9 mouse cellular contexts compared by ENCODE assay signal in the genomic region with DNA sequence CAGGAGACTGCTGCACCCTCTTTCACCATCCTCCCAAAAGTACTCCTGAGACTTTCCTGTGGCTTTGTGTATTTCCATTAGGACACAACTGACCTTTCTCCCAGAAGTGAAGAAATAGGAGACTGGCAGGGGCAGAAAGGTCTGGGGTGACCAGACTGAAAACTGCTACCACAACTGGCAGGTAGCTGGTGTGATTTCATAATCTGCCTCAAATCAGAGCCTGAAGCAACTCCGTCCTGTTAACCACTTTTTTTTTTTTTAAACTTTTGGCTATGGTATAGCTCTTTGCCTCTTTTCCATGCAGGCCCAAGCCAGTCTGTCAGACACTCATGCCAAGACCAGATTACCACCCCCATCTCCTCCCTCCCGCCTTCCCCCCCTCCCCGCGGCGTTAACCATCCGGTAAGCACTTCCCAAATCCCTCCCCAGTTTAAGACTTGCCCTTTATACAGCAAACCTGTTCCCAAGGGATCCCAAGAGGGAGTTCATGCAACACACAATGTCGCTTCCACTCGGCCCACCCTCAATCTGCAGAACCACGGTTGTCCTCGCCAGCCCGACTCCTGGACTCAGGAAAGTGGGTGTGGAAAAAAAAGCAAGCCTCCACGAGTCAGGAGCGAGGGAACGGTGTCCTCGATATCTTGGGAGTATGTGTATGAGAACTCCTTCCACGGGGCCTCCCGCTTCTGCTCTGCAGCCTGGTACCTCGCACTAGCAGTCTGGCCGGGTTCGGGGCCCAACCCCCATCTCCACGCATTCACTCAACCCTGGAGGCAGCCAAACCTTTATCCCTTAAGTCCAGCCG. TPM values are rescaled to one million over a fixed set of nuclear protein-coding genes. Genes with fewer than 3 reads are reported as not detected.
DNase-seq lines count a peak whose midpoint lies in the region; ATAC-seq and TF ChIP-seq lines count a peak whose summit lies in the region.
"Had no signal": no experiment of that assay in that cellular context is flagged by ENCODE, and none has a peak within 500 bp of the region (broad histone marks: within the 10 kb centered on the region; RNA-seq: fewer than 3 reads in every experiment).

No protein-coding gene starts in this region.

- H3K9me3 ChIP-seq in forebrain, postnatal 0 days (ENCODE audit: low read length), result no peaks in the 10 kb centered on the region
- no peaks in the 10 kb centered on the region for H3K9me3 ChIP-seq in intestine, postnatal 0 days (ENCODE audit: control insufficient read depth)

- H3K27me3 ChIP-seq in forebrain, postnatal 0 days (ENCODE audit: insufficient read depth, low read length), result no peaks in the 10 kb centered on the region
- no peaks in the 10 kb centered on the region for H3K27me3 ChIP-seq in intestine, postnatal 0 days (replicated peaks; ENCODE audit: control insufficient read depth, insufficient read depth, low read length)

- peak overlapping the region; percentile 95 for H3K4me3 ChIP-seq in forebrain, postnatal 0 days (ENCODE audit: low read depth, low read length)
- H3K4me3 ChIP-seq in intestine, postnatal 0 days (ENCODE audit: low read depth, low read length), result peak overlapping the region; percentile 93
- H3K4me3 ChIP-seq in macrophage (ENCODE audit: inconsistent target), result peak overlapping the region; percentile 89

- peak overlapping the region; percentile 73 for H3K4me2 ChIP-seq in forebrain, postnatal 0 days (ENCODE audit: low read depth)
- peak overlapping the region; percentile 84 for H3K4me2 ChIP-seq in intestine, postnatal 0 days (replicated peaks; ENCODE audit: low read depth)

- ATAC-seq in forebrain, postnatal 0 days, result peak; percentile 41
- 0 out of 2 replicates have a peak, but pooled peaks have one; percentile 0 for ATAC-seq in intestine, postnatal 0 days
- no peak for ATAC-seq in granulocyte monocyte progenitor cell, adult 5-6 weeks (replicated peaks; ENCODE audit: poor library complexity, severe bottlenecking)

- peaks cover 23% of the 10 kb centered on the region for H3K4me1 ChIP-seq in forebrain, postnatal 0 days (ENCODE audit: insufficient read depth)
- 0 out of 2 replicates have a peak, but pooled peaks cover 3% of the 10 kb centered on the region for H3K4me1 ChIP-seq in intestine, postnatal 0 days (replicated peaks; ENCODE audit: control insufficient read depth, insufficient read depth, low read length)

- H3K36me3 ChIP-seq in forebrain, postnatal 0 days (ENCODE audit: insufficient read depth), result peaks cover 16% of the 10 kb centered on the region
- H3K36me3 ChIP-seq in intestine, postnatal 0 days (ENCODE audit: control insufficient read depth, insufficient read depth), result peaks cover 23% of the 10 kb centered on the region
- H3K36me3 ChIP-seq in macrophage (ENCODE audit: inconsistent target), result peaks cover 15% of the 10 kb centered on the region; the same call in 1 of the 2 replicates

- peak; percentile 14 for DNase-seq in left cerebral cortex, adult 11 months (ENCODE audit: low spot score)
- no peak for DNase-seq in left cerebral cortex, adult 9 months (ENCODE audit: low spot score in 2 of 2)
- DNase-seq in adipocyte (ENCODE audit: low spot score), result peak; percentile 91
- DNase-seq in forebrain, postnatal 0 days, result no peak
- no peak for DNase-seq in urinary bladder, postnatal 14 days (ENCODE audit: low spot score)

- H3K9ac ChIP-seq in forebrain, postnatal 0 days, result peak overlapping the region; percentile 91
- H3K9ac ChIP-seq in intestine, postnatal 0 days (ENCODE audit: low read depth, low read length), result peak overlapping the region; percentile 91

- TF ChIP-seq CTCF in forebrain, postnatal 0 days (IDR thresholded peaks at IDR 0.05; ENCODE audit: low read depth), result no peak
- TF ChIP-seq CTCF in intestine, postnatal 0 days (IDR thresholded peaks at IDR 0.05; ENCODE audit: low read depth), result no peak

- H3K79me2 ChIP-seq in macrophage (ENCODE audit: inconsistent target), result peaks cover 27% of the 10 kb centered on the region

- peak overlapping the region; percentile 84 for H3K27ac ChIP-seq in forebrain, postnatal 0 days (ENCODE audit: low read depth, low read length)
- peak overlapping the region; percentile 91 for H3K27ac ChIP-seq in intestine, postnatal 0 days (ENCODE audit: low read depth, low read length)
- peak overlapping the region; percentile 21; the same call in 1 of the 2 replicates for H3K27ac ChIP-seq in macrophage

- WGBS in forebrain, postnatal 0 days, result under 1% methylated on average over 21 of the region's 22 CpGs
- WGBS in intestine, postnatal 0 days, result 2% methylated on average over 22 of the region's 22 CpGs
- 2% methylated on average over 21 of the region's 22 CpGs for WGBS in macrophage (ENCODE audit: missing documents)

RNA-seq across cellular contexts. Expression of gene Ormdl3, which starts 0.9 kb away (rescaled TPM):
- 99.8 and 115 TPM in 2 replicates for total RNA-seq in forebrain, postnatal 0 days (2014; rRNA removed)
- 114 and 119 TPM in 2 replicates for polyA plus RNA-seq in forebrain, postnatal 0 days (2015; fragmentation: Nextera tagmentation; extraction: Ambion mirVana)
- 139 and 150 TPM in 2 replicates for polyA plus RNA-seq in intestine, postnatal 0 days (2015; fragmentation: Nextera tagmentation; extraction: Ambion mirVana)
- 10 to 100 TPM in 2 of 26 experiments, 1 to 10 TPM in 23, under 1 TPM in 1; 0.87 to 11.5 (median 2.3) TPM for total RNA-seq in macrophage (2018; cell fraction: chromatin; rRNA removed)
- total RNA-seq in macrophage (2018; cell fraction: cytosol; rRNA removed), result 10 to 100 TPM in 24 of 26 experiments, 1 to 10 TPM in 2; 8.2 to 24.7 (median 16.7) TPM
- 10 to 100 TPM in 15 of 26 experiments, 1 to 10 TPM in 11; 5.1 to 25.3 (median 11.7) TPM for total RNA-seq in macrophage (2018; cell fraction: nucleus; rRNA removed)
- polyA plus RNA-seq in macrophage (2018), result 12.4 to 23.2 TPM (median 22.9 TPM) in 3 replicates
- 5.9 and 7.3 TPM in 2 replicates for total RNA-seq in granulocyte monocyte progenitor cell, adult 5-6 weeks (2014; fragmentation: Nextera tagmentation)
- 7.7 and 8.6 TPM in 2 replicates for total RNA-seq in granulocyte monocyte progenitor cell, adult 5-6 weeks (2017)

RNA-seq across cellular contexts. Expression of gene Lrrc3c, which starts 11.8 kb away (rescaled TPM):
- total RNA-seq in forebrain, postnatal 0 days (2014; rRNA removed), result not detected in 2 replicates
- not detected in 2 replicates for polyA plus RNA-seq in forebrain, postnatal 0 days (2015; fragmentation: Nextera tagmentation; extraction: Ambion mirVana)
- not detected in 2 replicates for polyA plus RNA-seq in intestine, postnatal 0 days (2015; fragmentation: Nextera tagmentation; extraction: Ambion mirVana)
- total RNA-seq in macrophage (2018; cell fraction: chromatin; rRNA removed), result not detected
- total RNA-seq in macrophage (2018; cell fraction: cytosol; rRNA removed), result not detected
- not detected for total RNA-seq in macrophage (2018; cell fraction: nucleus; rRNA removed)
- polyA plus RNA-seq in macrophage (2018), result not detected in 3 replicates
- total RNA-seq in granulocyte monocyte progenitor cell, adult 5-6 weeks (2014; fragmentation: Nextera tagmentation), result not detected in 2 replicates
- total RNA-seq in granulocyte monocyte progenitor cell, adult 5-6 weeks (2017), result not detected in 2 replicates
- total RNA-seq: left cerebral cortex, adult 8-10 months had no signal

RNA-seq across cellular contexts. Expression of gene Zpbp2, which starts 35.4 kb away (rescaled TPM):
- total RNA-seq in forebrain, postnatal 0 days (2014; rRNA removed), result not detected in 2 replicates
- polyA plus RNA-seq in forebrain, postnatal 0 days (2015; fragmentation: Nextera tagmentation; extraction: Ambion mirVana), result not detected in 2 replicates
- polyA plus RNA-seq in intestine, postnatal 0 days (2015; fragmentation: Nextera tagmentation; extraction: Ambion mirVana), result 3.2 and 4.0 TPM in 2 replicates
- total RNA-seq in macrophage (2018; cell fraction: chromatin; rRNA removed), result not detected
- under 1 TPM in 1 of 26 experiments, not detected in 25; 0.14 TPM for total RNA-seq in macrophage (2018; cell fraction: cytosol; rRNA removed)
- not detected for total RNA-seq in macrophage (2018; cell fraction: nucleus; rRNA removed)
- polyA plus RNA-seq in macrophage (2018), result not detected in 3 replicates
- 1.6 TPM in 1 of 2 replicates, not detected in the other for total RNA-seq in granulocyte monocyte progenitor cell, adult 5-6 weeks (2014; fragmentation: Nextera tagmentation)
- total RNA-seq in granulocyte monocyte progenitor cell, adult 5-6 weeks (2017), result not detected in 2 replicates
- total RNA-seq: left cerebral cortex, adult 8-10 months had no signal

RNA-seq across cellular contexts. Expression of gene Gm12355, which starts 39.2 kb away (rescaled TPM):
- 0.29 TPM in 1 of 2 replicates, not detected in the other for total RNA-seq in forebrain, postnatal 0 days (2014; rRNA removed)
- polyA plus RNA-seq in forebrain, postnatal 0 days (2015; fragmentation: Nextera tagmentation; extraction: Ambion mirVana), result 0.68 and 0.98 TPM in 2 replicates
- polyA plus RNA-seq in intestine, postnatal 0 days (2015; fragmentation: Nextera tagmentation; extraction: Ambion mirVana), result 0.56 and 0.58 TPM in 2 replicates
- total RNA-seq in macrophage (2018; cell fraction: chromatin; rRNA removed), result 1 to 10 TPM in 2 of 26 experiments, under 1 TPM in 6, not detected in 18; 0.69 to 1.2 (median 0.83) TPM
- under 1 TPM in 18 of 26 experiments, not detected in 8; 0.11 to 0.68 (median 0.21) TPM for total RNA-seq in macrophage (2018; cell fraction: cytosol; rRNA removed)
- under 1 TPM in 2 of 26 experiments, not detected in 24; 0.36 to 0.62 TPM for total RNA-seq in macrophage (2018; cell fraction: nucleus; rRNA removed)
- 0.68 TPM in 1 of 3 replicates, not detected in the others for polyA plus RNA-seq in macrophage (2018)
- 1.6 and 1.8 TPM in 2 replicates for total RNA-seq in granulocyte monocyte progenitor cell, adult 5-6 weeks (2014; fragmentation: Nextera tagmentation)
- 4.8 and 9.5 TPM in 2 replicates for total RNA-seq in granulocyte monocyte progenitor cell, adult 5-6 weeks (2017)

RNA-seq across cellular contexts. Expression of gene Gsdma3, which starts 39.9 kb away (rescaled TPM):
- total RNA-seq in forebrain, postnatal 0 days (2014; rRNA removed), result not detected in 2 replicates
- polyA plus RNA-seq in forebrain, postnatal 0 days (2015; fragmentation: Nextera tagmentation; extraction: Ambion mirVana), result not detected in 2 replicates
- not detected in 2 replicates for polyA plus RNA-seq in intestine, postnatal 0 days (2015; fragmentation: Nextera tagmentation; extraction: Ambion mirVana)
- not detected for total RNA-seq in macrophage (2018; cell fraction: chromatin; rRNA removed)
- total RNA-seq in macrophage (2018; cell fraction: cytosol; rRNA removed), result not detected
- not detected for total RNA-seq in macrophage (2018; cell fraction: nucleus; rRNA removed)
- not detected in 3 replicates for polyA plus RNA-seq in macrophage (2018)
- not detected in 2 replicates for total RNA-seq in granulocyte monocyte progenitor cell, adult 5-6 weeks (2014; fragmentation: Nextera tagmentation)
- not detected in 2 replicates for total RNA-seq in granulocyte monocyte progenitor cell, adult 5-6 weeks (2017)

Comparison
In these comparisons a context has a peak if more than half of its experiments do, and no peak if none do; other contexts are left out.
1. DNase-seq: peak in left cerebral cortex, adult 11 months (single experiment) and adipocyte (single experiment); none in left cerebral cortex, adult 9 months (0 of 2), forebrain, postnatal 0 days (single experiment) and urinary bladder, postnatal 14 days (single experiment).
2. H3K27ac ChIP-seq: peak in every context shown above with its lines; median percentile 91 in intestine, postnatal 0 days; 84 in forebrain, postnatal 0 days; 21 in macrophage.
3. Peak in every context shown above with its lines, with median percentiles within 50 percentile points of each other: H3K4me3 ChIP-seq.